In the genomic region with DNA sequence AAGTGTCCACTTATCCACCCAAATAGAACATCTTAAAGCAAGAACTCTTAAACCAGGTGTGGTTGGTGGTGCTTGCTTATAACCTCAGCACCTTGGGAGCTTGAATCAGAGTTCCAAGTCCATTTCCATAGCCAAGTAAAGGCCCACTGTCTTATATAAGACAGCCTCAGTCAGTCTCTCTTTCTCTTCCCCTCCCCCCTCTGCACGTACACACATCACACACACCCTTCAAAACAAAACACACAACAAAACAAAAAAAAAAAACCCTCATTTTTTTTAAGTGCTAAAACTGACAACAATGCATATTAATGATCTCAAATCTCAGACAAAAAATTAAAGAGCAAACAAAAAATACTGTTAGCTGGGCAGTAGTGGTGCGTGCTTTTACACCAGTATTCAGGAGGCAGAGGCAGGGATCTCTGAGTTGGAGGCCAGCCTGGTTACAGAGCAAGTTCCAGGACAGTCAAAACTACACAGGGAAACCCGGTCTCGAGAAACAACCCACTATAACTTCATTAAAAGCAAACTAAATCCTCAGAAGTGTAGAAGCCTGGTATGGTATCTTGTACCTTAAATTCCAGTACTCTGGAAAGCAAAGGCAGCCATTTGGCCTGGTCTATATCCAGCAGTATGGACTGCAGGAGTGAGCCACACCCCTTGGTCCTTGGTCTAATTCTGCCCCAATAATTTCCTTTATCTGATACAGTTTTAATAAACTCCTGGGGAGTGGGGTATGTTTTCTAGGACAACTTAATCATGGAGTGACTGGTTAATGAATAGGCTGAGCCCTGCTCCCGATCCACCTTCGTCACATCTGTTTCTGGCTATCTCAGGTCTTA, we compare ENCODE assay signal across 8 mouse cellular contexts. TPM values are rescaled to one million over a fixed set of nuclear protein-coding genes. Genes with fewer than 3 reads are reported as not detected.
DNase-seq lines count a peak whose midpoint lies in the region; ATAC-seq lines count a peak whose summit lies in the region.

No protein-coding gene starts in this region.

- H3K9me3 ChIP-seq in forebrain, embryonic 15.5 days, result no peaks in the 10 kb centered on the region

- H3K36me3 ChIP-seq in forebrain, embryonic 15.5 days, result no peaks in the 10 kb centered on the region

- peak overlapping the region; percentile 93 for H3K4me3 ChIP-seq in forebrain, embryonic 15.5 days

- peak; percentile 23 for DNase-seq in layer of hippocampus, adult 11-12 months (ENCODE audit: low spot score)
- DNase-seq in layer of hippocampus, postnatal 10 days (ENCODE audit: low spot score in 2 of 2), result no peak
- DNase-seq in adipocyte (ENCODE audit: low spot score), result peak; percentile 60
- DNase-seq in liver, result peak; percentile 19
- peak; percentile 24 for DNase-seq in yolk sac, embryonic 10.5 days (ENCODE audit: low spot score)
- no peak for DNase-seq in right cerebral cortex, postnatal 25 days
- no peak for DNase-seq in frontal cortex, postnatal 14 days (ENCODE audit: low spot score in 2 of 2)

- peak overlapping the region; percentile 94 for H3K27ac ChIP-seq in forebrain, embryonic 15.5 days (replicated peaks)

- no peak for ATAC-seq in forebrain, embryonic 15.5 days (replicated peaks)

- WGBS in forebrain, embryonic 15.5 days, result 21% methylated on average over 6 of the region's 6 CpGs

- peak overlapping the region; percentile 54 for H3K4me2 ChIP-seq in forebrain, embryonic 15.5 days (replicated peaks)

- no peaks in the 10 kb centered on the region for H3K27me3 ChIP-seq in forebrain, embryonic 15.5 days

- peaks cover 35% of the 10 kb centered on the region for H3K4me1 ChIP-seq in forebrain, embryonic 15.5 days

- H3K9ac ChIP-seq in forebrain, embryonic 15.5 days (replicated peaks), result peak overlapping the region; percentile 51

RNA-seq across cellular contexts. Expression of gene Sacm1l, which starts 1.3 kb away (rescaled TPM):
- total RNA-seq in layer of hippocampus, postnatal 10 days (2021), result 10 to 100 TPM; 41.1 to 44.5 TPM
- 48.5 and 51.8 TPM in 2 replicates for polyA plus RNA-seq in forebrain, embryonic 15.5 days (2015; fragmentation: Nextera tagmentation; extraction: Ambion mirVana)

RNA-seq across cellular contexts. Expression of gene Limd1, which starts 49.8 kb away (rescaled TPM):
- total RNA-seq in layer of hippocampus, postnatal 10 days (2021), result 10 to 100 TPM in 1 of 2 experiments, 1 to 10 TPM in 1; 9.6 to 13.5 TPM
- 18.0 and 19.8 TPM in 2 replicates for polyA plus RNA-seq in forebrain, embryonic 15.5 days (2015; fragmentation: Nextera tagmentation; extraction: Ambion mirVana)

Comparison
In these comparisons a context has a peak if more than half of its experiments do, and no peak if none do; other contexts are left out.
1. DNase-seq: peak in layer of hippocampus, adult 11-12 months (single experiment), adipocyte (single experiment), liver (single experiment) and yolk sac, embryonic 10.5 days (single experiment); none in layer of hippocampus, postnatal 10 days (0 of 2), right cerebral cortex, postnatal 25 days (single experiment) and frontal cortex, postnatal 14 days (0 of 2).